Mouse (Mus musculus) bone marrow macrophage, adult 2 months (primary cell): Measurements from ENCODE around the gene Aldh3b3.

ENCODE experiments used
- CTCF ChIP-seq: IDR thresholded peaks from 2 replicates; pipeline ENCODE4 v1.5.1; 2012; ENCODE audit warnings: low read depth, mild to moderate bottlenecking, low read length, moderate library complexity
- POLR2A ChIP-seq: IDR thresholded peaks from 2 replicates; pipeline ENCODE4 v1.6.1; 2012; ENCODE audit warnings: mild to moderate bottlenecking, low read depth, low read length, borderline replicate concordance

GRCm38 (mm10) chr19:3985261-3985681 lies 26.8 kb downstream of the Aldh3b3 start:
- TF ChIP-seq POLR2A (no peak), CTCF (no peak)
